Mouse (Mus musculus) kidney, adult 9 months (tissue): ENCODE results near the gene Bend3.
A peak's percentile ranks its signal among the peaks of the same experiment; 100 is the strongest.
"Not testable (repeated sequence)": the region's sequence is repeated elsewhere in the genome, so short reads cannot be mapped to it uniquely, and the experiment has no call there.

Experiments
- DNase-seq: peaks from one replicate; pipeline ENCODE4 v3.0.0; 2022

Bend3 gene

DNA sequence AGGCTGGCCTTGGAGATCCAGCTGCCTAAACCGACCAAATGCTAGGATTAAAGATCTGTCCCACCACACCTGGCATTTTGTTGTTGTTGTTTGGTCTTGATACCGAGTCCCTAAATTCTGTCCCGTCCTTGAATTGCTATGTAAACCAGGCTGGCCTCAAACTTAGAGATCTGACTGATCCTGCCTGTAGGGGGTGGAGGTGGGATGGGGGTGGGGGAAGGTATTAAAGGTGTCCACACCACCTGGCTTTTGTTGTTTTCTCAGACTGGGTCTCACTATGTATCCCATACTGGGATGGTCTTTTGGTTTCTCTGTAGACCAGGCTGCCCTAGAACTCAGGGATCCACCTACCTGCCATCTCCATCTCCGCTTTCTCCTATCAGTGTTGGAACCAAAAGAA lies 2.5 kb downstream of the Bend3 start:
- DNase-seq = no peak

DNA sequence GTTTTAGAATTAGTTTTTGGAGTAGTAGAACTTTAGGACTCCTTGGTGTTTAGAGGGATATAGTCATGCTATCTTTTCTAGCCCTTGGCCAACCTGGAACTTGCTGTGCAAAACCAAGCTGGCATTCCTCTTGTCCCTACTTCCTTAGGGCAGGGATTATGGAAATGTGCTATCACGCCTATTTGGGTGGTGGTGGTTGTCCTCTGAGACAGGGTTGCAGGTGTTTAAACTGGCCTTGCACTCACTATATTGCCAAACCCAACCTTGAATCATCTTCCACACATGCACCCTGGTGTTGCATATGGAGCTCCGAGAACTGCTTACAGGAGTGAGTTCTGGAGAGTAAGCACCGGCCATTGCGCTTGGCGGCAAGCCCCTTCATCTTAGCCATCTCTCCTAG lies 3.4 kb downstream of the Bend3 start:
- DNase-seq = no peak

DNA sequence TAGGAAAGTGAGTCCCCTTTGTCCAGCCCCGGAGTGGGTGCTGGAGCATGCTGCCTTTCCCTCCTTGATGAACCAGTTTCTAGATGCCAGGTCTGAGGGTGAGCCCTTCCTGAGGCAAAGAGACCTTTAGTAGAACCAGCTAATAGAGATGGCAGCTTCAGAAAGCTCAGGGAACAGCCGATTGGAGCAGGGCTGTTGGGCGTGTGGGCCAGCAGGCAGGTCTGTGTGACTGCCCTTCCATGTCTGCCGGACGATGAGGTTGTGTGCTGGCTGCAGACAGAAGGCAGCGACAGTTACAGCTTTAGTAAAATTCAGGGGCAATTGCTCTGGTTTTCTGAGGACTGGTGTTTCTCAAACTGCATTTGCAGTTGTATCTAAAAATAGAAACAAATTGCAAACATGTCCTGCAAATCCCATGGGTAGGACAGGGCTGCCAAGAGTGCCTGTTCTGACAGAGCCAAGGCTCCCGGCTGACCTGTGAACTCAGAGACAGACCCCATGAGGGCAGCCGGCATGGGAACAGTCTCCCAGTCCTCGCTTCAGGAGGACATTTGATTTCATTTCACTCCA lies 4.9 kb downstream of the Bend3 start:
- DNase-seq = peak; percentile 37

DNA sequence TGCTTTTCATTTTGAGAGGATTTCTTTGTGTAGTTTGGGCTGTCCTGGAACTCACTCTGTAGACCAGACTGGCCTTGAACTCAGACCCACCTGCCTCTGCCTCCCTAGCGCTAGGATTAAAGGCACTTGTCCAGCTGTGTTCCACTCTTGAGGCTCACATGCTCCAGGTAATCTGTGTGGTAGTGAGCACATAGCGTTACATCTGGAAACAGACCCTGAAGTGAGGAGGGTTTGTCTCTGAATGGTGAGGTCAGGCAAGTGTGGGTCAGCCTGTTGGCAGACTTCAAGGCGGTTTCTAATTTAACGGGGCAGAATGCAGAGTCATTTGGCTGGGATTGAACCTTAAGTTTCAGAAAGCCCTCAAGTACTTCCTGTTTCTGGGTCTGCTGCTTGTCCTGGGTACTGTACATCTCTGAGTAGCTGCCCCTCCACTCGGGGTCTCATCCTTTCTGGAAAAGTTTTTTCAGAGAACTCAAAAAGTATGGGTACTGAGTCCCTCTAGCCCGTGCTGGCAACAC lies 7.2 kb downstream of the Bend3 start:
- DNase-seq = no peak

DNA sequence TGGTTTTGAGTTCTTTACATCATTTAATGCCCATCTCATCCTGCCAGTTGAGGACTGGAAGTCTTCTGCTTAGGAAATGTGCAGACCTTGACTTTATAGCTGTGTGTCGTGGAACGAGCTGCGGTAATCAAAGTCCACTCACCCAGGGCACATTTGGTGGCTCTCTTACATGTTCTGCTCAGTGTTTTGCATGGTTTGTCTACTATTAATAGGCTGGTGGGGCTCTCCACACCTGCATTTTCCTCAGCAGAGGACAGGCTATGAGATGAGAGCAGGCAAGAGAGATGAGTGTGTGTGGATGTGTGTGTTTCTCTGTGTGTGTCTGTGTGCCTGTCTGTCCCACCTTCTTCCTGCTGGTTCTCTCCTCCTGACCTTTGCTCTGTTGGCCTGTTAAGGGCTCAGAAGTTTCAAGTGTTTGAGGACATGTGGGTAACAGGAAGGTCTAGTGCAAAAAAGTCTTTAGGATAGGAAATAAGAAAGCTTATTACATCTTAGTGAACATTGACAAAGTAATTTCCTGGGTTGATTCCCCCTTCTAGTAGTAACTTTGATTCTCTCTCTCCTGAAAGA lies 8.9 kb downstream of the Bend3 start:
- peak; percentile 59 for DNase-seq

DNA sequence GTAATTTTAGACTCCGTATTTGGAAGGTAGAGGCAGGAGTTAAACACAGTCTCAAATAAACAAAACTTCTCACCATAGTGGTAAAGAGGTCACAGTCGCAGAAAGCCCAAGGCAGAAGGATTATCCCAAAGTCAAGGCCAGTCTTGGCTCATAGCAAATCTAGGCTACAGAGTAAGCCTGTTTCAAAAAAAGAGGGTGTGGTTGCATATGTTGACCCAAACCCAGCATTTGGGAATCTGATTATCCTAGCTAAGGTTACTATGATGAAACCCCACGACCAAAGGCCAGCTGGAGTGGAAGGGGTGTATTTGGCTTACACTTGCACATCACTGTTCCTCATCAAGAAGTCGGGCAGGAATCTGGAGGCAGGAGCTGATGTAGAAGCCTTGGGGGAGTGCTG lies 9.6 kb downstream of the Bend3 start:
- DNase-seq = no peak

DNA sequence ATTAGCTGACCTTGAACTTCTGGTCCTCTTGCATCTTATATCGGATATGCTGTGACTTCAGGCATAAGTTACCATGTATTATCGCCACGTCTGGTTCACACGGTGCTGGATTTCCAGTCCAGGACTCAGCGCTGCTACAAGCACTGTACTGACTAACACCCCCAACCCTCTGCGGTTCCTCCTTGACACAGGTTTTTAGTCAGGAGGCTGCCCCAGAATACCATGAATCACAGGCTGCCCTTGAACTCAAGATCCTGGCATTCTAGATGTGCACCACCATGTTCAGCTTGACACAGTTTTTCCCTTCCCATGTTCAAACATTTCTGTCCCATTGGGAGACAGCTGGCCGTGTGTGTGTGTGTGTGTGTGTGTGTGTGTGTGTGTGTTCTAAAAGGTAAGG lies 10.5 kb downstream of the Bend3 start:
- no peak for DNase-seq

DNA sequence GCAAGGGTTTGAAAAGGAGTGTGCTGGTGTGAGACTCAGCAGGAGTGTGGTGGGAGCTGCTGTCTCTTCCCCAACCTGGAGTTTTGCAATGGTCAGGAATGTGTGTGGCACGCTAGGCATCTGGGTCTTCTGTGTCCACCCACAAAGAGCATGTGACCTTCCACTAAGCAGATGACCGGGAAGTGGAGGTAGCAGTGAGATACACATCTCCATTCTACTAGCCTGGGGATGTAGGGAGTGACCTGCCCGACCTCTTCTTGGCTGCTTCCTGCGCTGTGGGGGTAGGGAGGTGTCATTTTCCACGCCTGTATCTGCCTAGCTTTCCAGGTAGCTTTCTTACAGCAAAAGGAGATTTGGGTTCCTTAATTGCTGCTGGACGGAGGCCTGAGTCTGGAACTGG lies 10.9 kb downstream of the Bend3 start:
- peak; percentile 63 for DNase-seq

DNA sequence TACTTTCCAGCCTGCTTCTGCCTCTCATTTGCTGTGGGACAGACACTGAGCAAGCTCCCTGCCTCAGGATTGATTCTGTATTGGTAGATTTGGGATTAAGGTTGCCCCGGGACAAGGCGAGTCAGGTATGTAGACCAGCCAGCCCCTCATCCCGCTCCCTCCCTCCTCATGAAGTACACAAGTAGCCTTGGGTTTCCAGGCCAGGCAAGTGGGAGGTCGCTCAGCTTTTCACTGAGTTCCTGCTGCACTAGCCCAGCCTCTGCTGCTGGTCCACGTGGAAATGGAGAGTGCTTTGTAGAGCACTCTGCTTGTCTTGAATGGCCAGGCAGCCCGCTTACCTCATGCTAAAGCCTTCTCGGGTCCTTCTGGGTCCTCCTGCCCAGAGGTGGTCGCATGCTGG lies 11.4 kb downstream of the Bend3 start:
- DNase-seq = peak; percentile 18

DNA sequence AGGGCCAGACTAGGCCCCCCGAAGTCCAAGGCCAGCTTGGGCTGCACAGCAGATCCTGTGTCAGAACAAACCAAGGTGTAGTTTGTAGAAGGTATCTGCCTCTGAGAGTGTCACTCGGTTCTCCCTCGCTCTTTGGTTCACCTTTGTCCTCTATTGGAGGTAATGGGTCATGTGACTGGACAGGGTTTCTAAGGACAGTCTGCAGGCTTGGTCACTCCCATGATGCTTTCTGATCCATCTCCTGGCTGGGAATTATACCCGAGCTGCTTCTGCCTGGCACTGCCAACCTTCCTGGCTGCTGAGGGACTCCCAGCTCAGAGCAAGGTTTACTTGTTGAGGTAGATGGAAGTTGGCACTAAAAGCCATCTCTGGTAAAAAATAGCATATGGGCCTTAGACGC lies 12.2 kb downstream of the Bend3 start:
- peak; percentile 90 for DNase-seq

DNA sequence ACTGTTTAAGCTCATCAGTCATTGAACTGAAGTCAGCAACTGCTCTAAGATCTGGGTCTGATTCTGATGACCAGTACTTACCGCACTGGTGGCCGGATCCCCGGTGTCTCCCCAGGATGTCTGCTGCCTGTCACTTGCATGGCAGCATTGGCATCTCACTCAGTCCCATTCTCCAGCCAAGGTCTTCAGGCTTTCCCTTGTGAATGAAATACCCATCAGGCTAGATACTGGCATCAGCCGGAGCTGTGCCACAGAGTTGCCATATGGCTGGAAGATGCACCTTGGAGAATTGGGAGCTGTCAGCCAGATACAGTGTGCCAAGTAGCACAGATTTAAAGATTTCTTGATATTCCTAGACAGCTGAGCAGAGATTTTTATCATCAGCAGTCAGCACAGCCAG lies 24.0 kb downstream of the Bend3 start:
- DNase-seq = no peak

DNA sequence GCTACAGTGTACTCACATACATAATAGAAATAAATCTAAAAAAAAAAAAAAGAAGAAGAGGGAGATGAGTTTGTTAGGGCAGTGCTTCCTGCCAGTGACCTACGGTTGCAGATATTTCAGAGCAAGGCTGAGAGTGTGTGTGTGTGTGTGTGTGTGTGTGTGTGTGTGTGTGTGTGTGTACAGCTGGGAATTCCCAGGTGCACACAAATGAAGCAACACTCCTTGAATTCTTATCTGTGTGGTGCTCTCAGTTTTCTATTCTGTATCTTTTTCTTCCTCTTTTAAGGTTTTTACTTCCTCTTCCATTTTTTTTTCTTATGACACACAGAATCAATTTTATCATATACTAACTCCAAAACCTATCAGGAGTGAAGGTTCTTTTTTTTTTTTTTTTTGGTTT lies 25.7 kb downstream of the Bend3 start:
- no peak for DNase-seq

DNA sequence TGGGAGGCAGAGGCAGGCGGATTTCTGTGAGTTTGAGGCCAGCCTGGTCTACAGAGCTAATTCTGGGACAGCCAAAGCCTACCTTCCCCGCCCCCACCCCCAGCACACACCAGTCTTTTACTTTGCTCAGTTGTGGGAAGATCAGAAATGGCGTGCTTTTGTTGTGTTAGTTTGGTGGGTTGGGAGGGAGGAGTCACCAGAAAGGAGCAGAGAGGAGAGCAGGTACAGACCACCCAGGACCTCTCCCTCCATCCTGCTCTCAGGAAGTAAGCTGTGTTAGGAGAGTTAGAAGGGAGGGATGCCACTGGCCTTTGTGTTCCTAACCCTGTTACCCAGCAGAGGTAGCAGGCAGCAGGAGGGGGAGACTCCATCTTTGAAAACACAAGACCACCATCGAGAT lies 28.4 kb downstream of the Bend3 start:
- no peak for DNase-seq

DNA sequence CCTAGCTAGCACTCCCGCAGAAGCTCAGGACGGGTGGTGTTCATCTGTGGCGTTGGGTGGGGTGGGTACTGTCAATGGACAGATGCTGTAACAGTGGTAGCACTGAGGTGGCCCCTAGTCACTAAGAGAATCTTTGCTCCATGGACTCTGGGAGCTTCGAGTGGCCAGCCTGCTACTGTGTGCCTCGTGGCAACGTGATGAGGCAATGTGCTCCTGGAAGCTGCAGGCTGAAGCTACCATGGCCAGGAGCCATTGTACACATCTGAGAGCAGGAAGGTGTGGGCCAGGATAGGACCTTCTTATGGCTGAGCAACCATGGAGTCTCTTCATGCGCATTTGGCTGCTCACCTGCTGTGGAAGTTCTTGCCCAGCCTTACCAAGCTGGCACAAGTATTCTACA lies 30.6 kb downstream of the Bend3 start:
- no peak for DNase-seq

DNA sequence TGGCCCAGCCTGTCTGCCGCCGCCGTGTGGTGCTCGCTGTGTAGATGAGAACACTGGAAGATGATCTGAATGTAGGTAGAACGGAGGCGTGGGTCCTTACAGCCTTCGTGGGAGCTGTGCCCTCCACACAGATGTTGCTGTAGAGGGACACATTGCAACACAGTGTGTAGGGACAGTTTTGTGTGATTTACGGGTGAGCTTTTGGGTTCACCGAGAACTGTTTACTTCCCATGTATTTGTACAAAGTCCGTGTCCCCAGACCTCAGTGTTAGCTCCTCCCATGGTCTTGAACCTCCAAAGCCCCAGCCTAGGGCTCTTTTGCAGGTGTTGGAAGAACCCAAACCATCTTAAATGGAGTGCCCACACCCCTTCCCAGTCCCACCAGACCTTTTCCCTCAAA lies 34.3 kb downstream of the Bend3 start:
- DNase-seq = no peak

DNA sequence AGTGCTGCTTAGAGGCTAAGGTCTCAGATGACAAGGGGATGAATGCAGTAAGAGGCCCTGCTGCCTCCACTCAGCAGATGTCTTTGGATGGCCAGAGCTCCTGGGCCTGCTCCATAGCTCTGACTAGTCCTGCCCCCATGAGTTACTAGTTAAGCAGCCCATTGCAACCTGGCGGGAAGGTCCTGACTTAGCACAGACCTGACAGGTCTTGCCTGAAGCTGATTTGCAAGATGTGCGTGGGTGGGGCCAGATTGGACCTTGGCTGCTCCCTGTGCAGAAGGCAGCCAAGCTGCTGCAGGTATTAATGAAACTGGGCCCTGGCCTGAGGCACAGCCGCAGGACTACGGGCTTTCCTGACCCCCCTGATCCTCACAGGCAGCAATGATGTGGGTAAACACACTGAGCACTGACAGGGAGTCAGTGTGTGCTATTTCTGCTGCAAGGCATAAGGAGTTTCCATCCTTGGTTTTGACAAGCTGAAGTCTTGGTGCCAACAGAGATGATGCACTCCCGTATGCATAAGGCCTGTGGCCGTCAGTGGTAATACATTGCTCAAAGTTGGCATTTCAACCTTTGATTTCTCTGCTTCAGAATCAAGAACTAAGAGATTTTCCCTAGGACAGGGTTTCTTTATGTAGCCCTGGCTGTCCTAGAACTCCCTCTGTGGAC lies 38.5 kb downstream of the Bend3 start:
- peak; percentile 87 for DNase-seq

DNA sequence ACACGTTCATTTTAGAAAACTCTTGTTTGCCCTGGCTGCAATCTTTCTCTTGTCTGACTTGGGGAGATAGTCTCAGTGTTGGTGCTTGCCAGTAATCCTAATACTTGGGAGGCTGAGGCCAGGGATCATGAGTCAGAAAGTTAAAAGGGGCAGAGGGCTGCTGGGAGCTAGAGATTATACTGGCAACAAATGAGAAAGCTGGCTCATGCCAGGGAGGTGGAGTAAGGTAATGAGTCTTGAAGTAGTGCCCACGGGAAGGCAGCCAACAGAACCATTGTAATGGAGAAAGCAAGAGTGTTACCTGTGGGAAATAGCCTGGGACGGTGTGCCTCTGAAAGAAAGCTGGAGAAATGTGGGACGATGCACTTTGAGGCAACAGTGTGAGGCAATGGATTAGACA lies 39.2 kb downstream of the Bend3 start:
- peak; percentile 97 for DNase-seq

DNA sequence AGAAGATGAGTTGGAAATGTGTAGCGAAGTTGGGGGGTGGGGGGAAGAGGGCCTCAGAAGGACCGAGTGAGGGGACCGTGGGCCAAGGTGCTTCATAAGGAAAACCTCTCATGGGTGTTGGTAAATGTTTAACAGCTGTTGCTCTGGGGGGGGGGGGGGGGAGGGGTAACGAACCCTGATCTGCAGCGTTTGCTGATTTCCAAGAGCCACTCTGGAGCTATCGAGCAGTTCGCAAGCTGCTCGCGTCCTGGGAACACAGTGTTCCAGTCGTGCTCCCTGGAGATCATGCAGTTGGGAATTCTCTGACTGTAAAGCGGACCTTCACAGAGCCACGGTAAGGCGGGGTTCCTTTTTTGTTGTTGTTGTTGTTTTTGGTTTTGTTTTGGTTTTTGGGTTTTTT lies 39.7 kb downstream of the Bend3 start:
- peak; percentile 84 for DNase-seq

DNA sequence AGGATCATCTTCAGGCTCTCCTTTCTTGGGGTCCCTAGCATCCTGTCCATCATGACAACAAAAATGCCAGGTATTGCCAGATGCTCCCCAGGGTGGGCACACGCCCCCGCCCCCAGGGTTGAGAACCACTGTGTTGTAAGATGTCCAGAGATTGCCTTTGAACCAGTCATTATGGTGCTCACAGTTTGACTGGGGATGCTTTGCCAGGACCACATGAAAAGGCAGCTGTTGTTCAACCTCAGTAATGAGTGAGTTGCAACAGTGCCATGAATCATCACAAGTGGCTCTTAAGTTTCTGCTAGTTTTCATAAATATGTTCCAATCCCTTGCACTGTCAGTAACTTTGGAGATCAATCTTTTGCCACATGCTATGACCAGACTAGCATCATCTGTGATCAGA lies 41.3 kb downstream of the Bend3 start:
- no peak for DNase-seq

DNA sequence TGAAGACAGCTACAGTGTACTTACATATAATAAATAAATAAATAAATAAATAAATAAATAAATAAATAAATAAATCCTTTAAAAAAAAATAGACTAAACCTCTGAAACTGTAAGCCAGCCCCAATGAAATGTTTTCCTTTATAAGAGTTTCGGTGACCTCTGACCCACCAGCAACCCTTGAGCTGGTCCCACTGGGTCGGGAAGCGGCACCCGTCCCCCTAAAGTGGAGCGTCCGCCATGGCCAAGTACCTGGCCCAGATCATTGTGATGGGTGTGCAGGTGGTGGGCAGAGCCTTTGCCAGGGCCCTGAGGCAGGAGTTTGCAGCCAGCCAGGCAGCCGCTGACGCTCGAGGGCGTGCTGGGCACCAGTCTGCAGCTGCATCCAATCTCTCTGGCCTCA lies 45.3 kb downstream of the Bend3 start, which contains the start of gene Gm9803:
Gene Gm9803 (plus strand): TSS at position 154 of the 400 bp plus-strand sequence.
- DNase-seq = not testable (repeated sequence)

DNA sequence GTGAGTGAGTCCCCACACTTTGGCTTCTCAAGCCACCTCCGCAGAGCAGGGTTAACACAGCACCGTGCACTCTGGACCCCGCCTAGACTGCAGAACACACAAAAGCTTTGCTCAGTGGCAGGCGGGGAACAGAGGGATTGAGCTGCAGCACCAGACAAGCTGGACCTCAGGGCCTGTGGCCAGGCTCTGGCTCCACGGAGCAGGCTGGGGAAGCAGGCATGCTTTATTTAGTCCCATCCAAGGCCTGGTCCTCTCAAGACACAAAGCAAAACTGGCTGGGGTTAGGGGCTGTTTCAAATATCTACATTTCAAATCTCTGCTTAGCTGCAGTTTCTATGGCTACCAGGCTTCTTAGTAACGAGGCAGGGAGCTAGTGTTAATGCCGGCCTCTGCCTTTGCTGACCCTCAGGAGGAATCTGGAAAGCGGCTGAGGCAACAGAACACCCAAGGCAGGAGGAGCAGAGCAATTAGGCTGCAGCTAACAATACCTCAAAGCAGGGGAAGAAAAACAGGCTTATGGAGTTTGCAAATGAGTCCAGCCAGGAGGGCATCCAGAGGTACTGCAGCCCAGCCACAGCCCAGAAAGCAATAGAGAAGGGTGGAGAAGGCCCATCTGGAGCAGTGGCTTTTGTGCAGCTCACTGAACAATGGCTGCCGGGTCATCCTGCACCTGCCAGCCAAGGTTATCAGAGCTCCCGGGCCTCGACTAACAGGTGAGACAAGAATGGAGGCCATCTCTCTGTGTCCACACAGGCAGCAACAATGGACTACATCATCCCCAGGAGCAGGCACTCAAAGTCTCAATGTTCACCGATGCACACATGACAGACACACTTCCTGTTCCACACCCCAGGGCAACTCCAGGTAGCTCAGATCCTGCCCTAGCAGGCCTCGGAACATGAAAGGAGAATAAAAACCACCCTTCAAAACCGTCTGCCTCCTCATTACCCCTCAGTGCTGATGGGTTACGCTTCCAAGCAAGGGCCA lies 48.9 kb downstream of the Bend3 start:
- no peak for DNase-seq

DNA sequence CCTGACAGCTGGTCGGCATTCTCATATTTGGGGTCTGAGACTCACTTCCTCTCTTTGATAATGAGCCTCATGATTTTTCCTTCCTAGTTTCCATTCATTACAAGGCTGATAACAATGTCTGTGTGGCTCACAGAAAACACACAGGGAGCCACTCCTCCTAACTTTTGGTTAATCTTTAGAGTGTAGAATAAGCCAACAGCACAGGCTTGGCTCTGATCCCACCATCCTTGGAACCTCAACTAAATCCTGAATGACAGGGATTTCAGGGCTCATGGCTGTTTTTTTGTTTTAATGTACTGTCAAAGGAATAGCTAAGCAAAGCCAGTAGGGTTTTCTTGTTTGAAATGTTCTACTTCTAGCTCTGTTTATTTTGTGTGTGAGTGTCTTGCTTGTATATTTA lies 55.8 kb downstream of the Bend3 start:
- peak; percentile 76 for DNase-seq

DNA sequence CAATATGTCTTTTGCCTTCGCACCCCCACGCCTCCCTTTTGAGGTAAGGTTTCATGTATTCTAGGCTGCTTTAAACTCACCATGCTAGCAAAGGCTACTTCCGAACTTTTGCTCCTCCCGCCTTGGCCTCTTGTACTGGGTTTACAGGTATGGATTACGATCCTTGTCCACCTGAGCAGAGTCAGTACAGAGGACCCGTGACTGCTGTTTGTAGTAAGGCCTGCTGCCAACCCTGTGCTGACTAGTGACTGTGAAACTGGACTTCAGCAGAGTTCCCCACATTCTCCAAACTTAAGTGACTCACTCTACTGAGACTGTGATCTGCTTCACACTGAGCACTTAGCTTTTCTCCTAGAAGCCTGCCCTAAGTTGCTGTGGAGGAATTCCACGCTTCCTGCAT lies 59.0 kb downstream of the Bend3 start:
- peak; percentile 83 for DNase-seq
